Mouse (Mus musculus) intestine, embryonic 14.5 days (tissue): ENCODE measurements around the gene Toe1. TPM values are rescaled to one million over a fixed set of nuclear protein-coding genes. Genes with fewer than 3 reads are reported as not detected.
A peak's percentile ranks its signal among the peaks of the same experiment; 100 is the strongest.

Source experiments
- ATAC-seq: fragments of 200-750 bp; cut with Nextera tagmentation; replicated peaks from 2 replicates; pipeline ENCODE4 v1.8.0; 2017; ENCODE audit warnings: low read depth, moderate number of reproducible peaks, moderate TSS enrichment, moderate library complexity; ENCODE audit not compliant: low FRiP score, low TSS enrichment
- DNase-seq: peaks from one replicate; pipeline ENCODE4 v3.0.0-alpha.2; 2018; ENCODE audit warnings: low spot score
- H3K27ac ChIP-seq: fragments of 300-500 bp; sonication (generic); 2 replicates; pipeline ENCODE4 v1.5.1; 2014; ENCODE audit warnings: low read depth, mild to moderate bottlenecking, control low read depth
- H3K27me3 ChIP-seq: fragments of 300-500 bp; sonication (generic); replicated peaks from 2 replicates; pipeline ENCODE4 v1.6.1; 2014; ENCODE audit warnings: low read length, control low read depth; ENCODE audit not compliant: control insufficient read depth, insufficient read depth
- H3K36me3 ChIP-seq: fragments of 300-500 bp; sonication (generic); 2 replicates; pipeline ENCODE4 v1.6.1; 2014; ENCODE audit warnings: low read length, control low read depth; ENCODE audit not compliant: control insufficient read depth, insufficient read depth
- H3K4me1 ChIP-seq: fragments of 300-500 bp; sonication (generic); replicated peaks from 2 replicates; pipeline ENCODE4 v1.6.1; 2014; ENCODE audit warnings: low read length, control low read depth, mixed read lengths; ENCODE audit not compliant: control insufficient read depth, insufficient read depth
- H3K4me2 ChIP-seq: fragments of 300-500 bp; sonication (generic); 2 replicates; pipeline ENCODE4 v1.6.1; 2014; ENCODE audit warnings: low read length
- H3K4me3 ChIP-seq: fragments of 300-500 bp; sonication (generic); 2 replicates; pipeline ENCODE4 v1.5.1; 2014; ENCODE audit warnings: low read depth, low read length, control low read depth, mixed read lengths
- H3K9ac ChIP-seq: fragments of 300-500 bp; sonication (generic); 2 replicates; pipeline ENCODE4 v1.6.1; 2014; ENCODE audit warnings: mild to moderate bottlenecking, low read length
- H3K9me3 ChIP-seq: fragments of 300-500 bp; sonication (generic); 2 replicates; pipeline ENCODE4 v1.6.1; 2016; ENCODE audit warnings: low read length, control low read depth; ENCODE audit not compliant: control insufficient read depth
- WGBS: fragments of 180-500 bp; shearing (Covaris S2); extraction: QIAGEN DNeasy Blood & Tissue Kit; methylation state at CpG from one replicate; pipeline ENCODE4 v1.1.7; 2014; 5-methylcytosine and 5-hydroxymethylcytosine counted together
- polyA plus RNA-seq: library from polyadenylated mRNA; unstranded; fragments of >200 nt; fragmentation: Nextera tagmentation; extraction: Ambion mirVana; gene quantifications from 2 replicates; pipeline ENCODE4 v1.2.1, GENCODE M21; 2014

The Toe1 gene
- polyA plus RNA-seq, 1 experiment from 2014 or later, result 31.7 TPM

DNA sequence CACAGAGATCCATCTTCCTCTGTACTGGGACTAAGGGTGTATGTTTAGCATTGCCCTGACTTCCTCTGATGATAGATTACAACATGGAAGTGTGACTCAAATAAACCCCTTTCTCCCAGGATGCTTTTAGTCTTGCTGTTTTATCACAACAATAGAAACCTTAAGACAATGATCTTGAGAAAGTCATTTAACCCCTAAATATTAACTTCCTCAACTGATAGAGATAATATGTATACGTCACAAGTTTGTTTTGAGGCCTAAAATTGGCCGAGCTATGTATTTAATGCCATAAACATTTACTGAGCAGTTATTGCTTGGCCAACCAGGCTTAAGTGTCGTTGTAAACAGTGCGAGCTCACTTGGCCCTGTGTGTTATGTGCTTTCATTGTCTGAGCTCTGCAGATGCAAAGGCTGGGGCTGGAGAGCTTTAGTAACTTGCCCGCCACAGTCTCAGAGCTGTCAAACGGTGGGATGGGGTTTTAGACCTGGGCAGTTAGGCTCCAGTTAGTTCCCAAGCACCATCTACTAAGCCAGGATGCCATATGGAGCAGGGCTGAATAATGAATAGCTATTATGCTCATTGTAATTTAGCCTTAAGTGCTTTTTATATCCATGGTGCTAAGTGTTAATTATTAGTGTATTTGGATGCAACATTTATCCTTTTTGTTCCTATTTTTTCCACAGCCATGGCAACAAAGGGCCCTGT, 22.1 kb upstream of the Toe1 start:
- H3K36me3 ChIP-seq, result no peaks in the 10 kb centered on the region
- H3K9me3 ChIP-seq, result no peaks in the 10 kb centered on the region
- peaks cover 4% of the 10 kb centered on the region; the same call in 1 of the 2 replicates for H3K4me1 ChIP-seq
- DNase-seq, result no peak
- H3K27me3 ChIP-seq, result no peaks in the 10 kb centered on the region
- H3K27ac ChIP-seq, result no peak overlapping the region
- no peak for ATAC-seq
- no peak overlapping the region for H3K4me2 ChIP-seq
- WGBS, result 38% methylated on average over 6 of the region's 6 CpGs
- H3K9ac ChIP-seq, result no peak overlapping the region
- H3K4me3 ChIP-seq, result no peak overlapping the region

GRCm38 (mm10) chr4:116827819-116828218, 20.4 kb upstream of the Toe1 start:
- DNase-seq, result peak; percentile 62
- Histone ChIP-seq H3K9me3 (no peaks in the 10 kb centered on the region), H3K4me2 (no peak overlapping the region), H3K4me1 (peaks cover 4% of the 10 kb centered on the region; the same call in 1 of the 2 replicates), H3K27me3 (no peaks in the 10 kb centered on the region), H3K27ac (no peak overlapping the region), H3K36me3 (no peaks in the 10 kb centered on the region), H3K4me3 (no peak overlapping the region), H3K9ac (no peak overlapping the region)
- peak; percentile 50; the same call in 1 of the 2 replicates for ATAC-seq
- 1% methylated on average over 4 of the region's 4 CpGs for WGBS

- H3K9ac ChIP-seq, result peak overlapping the region; percentile 59
- H3K27me3 ChIP-seq, result peaks cover 14% of the 10 kb centered on the region
- under 1% methylated on average over 29 of the region's 29 CpGs for WGBS
- ATAC-seq, result 0 out of 2 replicates have a peak, but pooled peaks have one; percentile 5
- no peaks in the 10 kb centered on the region for H3K9me3 ChIP-seq
- H3K36me3 ChIP-seq, result no peaks in the 10 kb centered on the region
- DNase-seq, result peak; percentile 79
- peak overlapping the region; percentile 58 for H3K4me3 ChIP-seq
- H3K4me2 ChIP-seq, result peak overlapping the region; percentile 72
- peaks cover 11% of the 10 kb centered on the region for H3K4me1 ChIP-seq
- peak overlapping the region; percentile 52; the same call in 1 of the 2 replicates for H3K27ac ChIP-seq
These were observed 17.1 kb upstream of the Toe1 start for GRCm38 (mm10) chr4:116824541-116825004.

GRCm38 (mm10) chr4:116821694-116822016, 14.2 kb upstream of the Toe1 start, which contains the start of gene Hpdl:
Gene Hpdl (minus strand): TSS chr4:116821707.
- H3K4me1 ChIP-seq, result peaks cover 11% of the 10 kb centered on the region
- no peaks in the 10 kb centered on the region for H3K9me3 ChIP-seq
- whole genome bisulfite sequencing, result 11% methylated on average over 9 of the region's 9 CpGs
- H3K36me3 ChIP-seq, result peaks cover 11% of the 10 kb centered on the region
- H3K9ac ChIP-seq, result peak within 1 kb of the TSS; percentile 34
- peak within 1 kb of the TSS; percentile 99 for H3K4me2 ChIP-seq
- DNase-seq (no peak), ATAC-seq (no peak)
- no peak within 1 kb of the TSS for H3K27ac ChIP-seq
- H3K4me3 ChIP-seq, result peak within 1 kb of the TSS; percentile 51
- peaks cover 17% of the 10 kb centered on the region for H3K27me3 ChIP-seq

DNA sequence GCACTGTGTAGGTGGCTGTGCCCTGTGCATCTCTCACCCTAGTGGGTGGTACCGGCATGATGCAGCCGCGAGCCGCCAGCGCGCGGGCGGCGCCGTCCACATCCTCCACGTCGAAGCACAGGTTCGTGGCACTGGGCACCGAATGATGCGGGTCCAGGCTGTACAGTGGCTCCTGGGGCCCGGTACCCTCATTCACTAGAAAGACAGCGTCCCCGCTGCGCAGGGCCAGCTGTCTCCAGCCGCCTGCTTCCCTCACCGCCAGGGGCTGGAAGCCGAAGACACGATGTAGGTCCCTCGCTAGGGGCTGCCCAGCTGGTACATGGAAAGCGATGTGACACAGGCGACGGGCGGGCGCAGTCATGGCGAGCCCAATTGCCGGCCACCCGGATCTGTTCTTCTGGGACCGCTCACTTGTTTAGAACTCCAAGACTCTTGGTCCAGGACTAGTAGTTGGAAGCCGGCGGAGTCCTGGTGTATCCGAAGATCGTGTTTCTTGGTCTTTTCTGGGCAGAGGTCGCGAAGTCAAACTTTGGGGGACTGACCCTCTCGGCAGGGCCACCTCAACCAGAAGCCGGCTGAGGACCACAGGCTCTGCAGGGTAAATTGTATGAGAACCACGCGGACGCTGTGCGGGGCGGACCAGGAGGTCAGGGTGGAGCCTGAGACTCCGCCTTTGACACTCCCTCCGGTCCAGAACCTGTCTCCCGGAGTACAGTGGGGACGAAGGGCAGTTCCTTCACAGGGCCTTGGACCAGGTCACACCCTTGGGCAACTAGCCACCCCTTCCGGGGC, 13.7 kb upstream of the Toe1 start:
- WGBS, result under 1% methylated on average over 51 of the region's 51 CpGs
- H3K9ac ChIP-seq, result peak overlapping the region; percentile 34
- peak overlapping the region; percentile 99 for H3K4me2 ChIP-seq
- ATAC-seq (peak; percentile 79), DNase-seq (peak; percentile 84)
- peaks cover 17% of the 10 kb centered on the region for H3K27me3 ChIP-seq
- H3K27ac ChIP-seq, result no peak overlapping the region
- peaks cover 14% of the 10 kb centered on the region for H3K36me3 ChIP-seq
- H3K9me3 ChIP-seq, result no peaks in the 10 kb centered on the region
- peaks cover 11% of the 10 kb centered on the region for H3K4me1 ChIP-seq
- H3K4me3 ChIP-seq, result peak overlapping the region; percentile 51

- H3K4me3 ChIP-seq, result peak overlapping the region; percentile 51
- peaks cover 15% of the 10 kb centered on the region for H3K36me3 ChIP-seq
- WGBS, result 26% methylated on average over 32 of the region's 32 CpGs
- peaks cover 9% of the 10 kb centered on the region for H3K4me1 ChIP-seq
- peak overlapping the region; percentile 99 for H3K4me2 ChIP-seq
- H3K27ac ChIP-seq, result no peak overlapping the region
- H3K9ac ChIP-seq, result peak overlapping the region; percentile 34
- DNase-seq (peak; percentile 56), ATAC-seq (no peak; the same call in 1 of the 2 replicates)
- no peaks in the 10 kb centered on the region for H3K9me3 ChIP-seq
- peaks cover 17% of the 10 kb centered on the region for H3K27me3 ChIP-seq
These were observed 12.8 kb upstream of the Toe1 start for GRCm38 (mm10) chr4:116819968-116820901.

DNA sequence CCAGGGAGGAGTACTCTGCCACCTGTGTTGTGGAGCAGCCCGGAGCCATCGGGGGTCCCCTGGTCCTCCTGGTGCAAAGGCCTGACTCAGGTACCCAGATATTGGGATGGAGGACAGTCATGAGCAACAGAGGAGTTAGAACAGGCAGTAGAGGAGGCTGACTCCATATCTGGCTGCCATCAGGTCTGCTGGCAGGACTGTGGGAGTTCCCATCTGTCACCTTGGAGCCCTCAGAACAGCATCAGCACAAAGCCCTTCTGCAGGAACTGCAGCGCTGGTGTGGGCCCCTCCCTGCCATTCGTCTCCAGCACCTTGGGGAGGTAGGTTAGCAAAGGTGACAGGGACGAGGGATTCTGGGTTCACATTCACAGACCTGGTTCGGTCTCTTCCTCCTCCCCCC, 10.0 kb upstream of the Toe1 start:
- Histone ChIP-seq H3K27me3 (peaks cover 17% of the 10 kb centered on the region), H3K36me3 (peaks cover 15% of the 10 kb centered on the region), H3K4me2 (no peak overlapping the region), H3K9ac (no peak overlapping the region), H3K4me1 (peaks cover 7% of the 10 kb centered on the region), H3K4me3 (no peak overlapping the region), H3K27ac (no peak overlapping the region), H3K9me3 (no peaks in the 10 kb centered on the region)
- DNase-seq (no peak), ATAC-seq (no peak)
- WGBS, result 94% methylated on average over 6 of the region's 6 CpGs

- H3K4me2 ChIP-seq, result no peak overlapping the region
- no peak overlapping the region for H3K27ac ChIP-seq
- no peaks in the 10 kb centered on the region for H3K4me1 ChIP-seq
- peaks cover 7% of the 10 kb centered on the region for H3K27me3 ChIP-seq
- no peaks in the 10 kb centered on the region for H3K9me3 ChIP-seq
- DNase-seq, result no peak
- no peak for ATAC-seq
- H3K36me3 ChIP-seq, result peaks cover 15% of the 10 kb centered on the region
- H3K4me3 ChIP-seq, result no peak overlapping the region
- H3K9ac ChIP-seq, result no peak overlapping the region
- 80% methylated on average over 5 of the region's 5 CpGs for WGBS
These were observed 7.8 kb upstream of the Toe1 start for GRCm38 (mm10) chr4:116815276-116815675.
